Mouse (Mus musculus): Measurements from ENCODE around the gene Dlg3. TPM values are rescaled to one million over a fixed set of nuclear protein-coding genes. Genes with fewer than 3 reads are reported as not detected.

Dlg3 gene
- total RNA-seq (2012; rRNA removed), result 7.6 and 8.4 TPM in 2 replicates
- total RNA-seq (2014; rRNA removed), result 8.3 and 8.7 TPM in 2 replicates
- 12.1 and 13.8 TPM in 2 replicates for polyA plus RNA-seq (2012; ENCODE audit: insufficient read length, low read depth)

GRCm38 (mm10) chrX:100767181-100767884 is at the start of gene Dlg3:
TSS of gene Dlg3 (plus strand) at chrX:100767722.
- Histone ChIP-seq H3K4me3 (replicated peaks in 1 of 3; ENCODE audit: low read depth in 2 of 3, low read length in 2 of 3, poor library complexity in 1 of 3) (no peak within 1 kb of the TSS), H3K36me3 (replicated peaks in 1 of 2; ENCODE audit: control insufficient read depth in 1 of 2, insufficient read depth in 1 of 2, low read length in 1 of 2) (no peaks in the 10 kb centered on the region), H3K9me3 (replicated peaks; ENCODE audit: low read length) (no peaks in the 10 kb centered on the region), H3K27ac (ENCODE audit: insufficient read depth, low read depth) (no peak within 1 kb of the TSS), H3K4me2 (ENCODE audit: insufficient read depth, low read depth, poor library complexity, severe bottlenecking) (no peak within 1 kb of the TSS), H3K4me1 (ENCODE audit: control insufficient read depth in 1 of 2, insufficient read depth in 2 of 2) (no peaks in the 10 kb centered on the region), H3K79me2 (replicated peaks; ENCODE audit: control insufficient read depth, extremely low read depth, insufficient read depth, poor library complexity, severe bottlenecking) (no peaks in the 10 kb centered on the region), H3K27me3 (replicated peaks) (no peaks in the 10 kb centered on the region), H3K9ac (ENCODE audit: insufficient read depth, low read depth) (no peak within 1 kb of the TSS)
- no peak for DNase-seq (ENCODE audit: extremely low read depth)
- in situ Hi-C loops (cut with MboI; ENCODE audit: low pct_ligation_motif_present, low pct_unique_long_range_greater_than_20kb, low sequenced_read_pairs) (no loop called here), dilution Hi-C loops (cut with MboI; ENCODE audit: extremely low pct_ligation_motif_present, extremely low pct_unique_long_range_greater_than_20kb, low sequenced_read_pairs) (no loop called here)
- TF ChIP-seq UBTF (IDR thresholded peaks at IDR 0.05; ENCODE audit: low read depth, low read length), result no peak
- no peak for TF ChIP-seq RAD21 (IDR thresholded peaks at IDR 0.05; ENCODE audit: low read depth, low read length)
- no peak for TF ChIP-seq ZMIZ1 (IDR thresholded peaks at IDR 0.05; ENCODE audit: low read depth, low read length)
- TF ChIP-seq IRF4 (IDR thresholded peaks at IDR 0.05; ENCODE audit: low read depth, low read length), result no peak
- no peak for TF ChIP-seq MEF2A (IDR thresholded peaks at IDR 0.05; ENCODE audit: borderline replicate concordance, low read depth, low read length)
- TF ChIP-seq SIN3A (IDR thresholded peaks at IDR 0.05; ENCODE audit: low read length), result no peak
- no peak for TF ChIP-seq BHLHE40 (IDR thresholded peaks at IDR 0.05; ENCODE audit: low read depth, low read length)
- no peak for TF ChIP-seq HCFC1 (IDR thresholded peaks at IDR 0.05; ENCODE audit: low read depth, low read length)
- no peak for TF ChIP-seq CTCF (conservative IDR thresholded peaks at IDR 0.05 in 1 of 2, IDR thresholded peaks at IDR 0.05 in 1 of 2; ENCODE audit: low read depth in 2 of 2, low read length in 2 of 2)
- TF ChIP-seq ZNF384 (IDR thresholded peaks at IDR 0.05; ENCODE audit: low read depth, low read length), result no peak
- no peak for TF ChIP-seq RCOR1 (conservative IDR thresholded peaks at IDR 0.05; ENCODE audit: low read depth, low read length)

DNA sequence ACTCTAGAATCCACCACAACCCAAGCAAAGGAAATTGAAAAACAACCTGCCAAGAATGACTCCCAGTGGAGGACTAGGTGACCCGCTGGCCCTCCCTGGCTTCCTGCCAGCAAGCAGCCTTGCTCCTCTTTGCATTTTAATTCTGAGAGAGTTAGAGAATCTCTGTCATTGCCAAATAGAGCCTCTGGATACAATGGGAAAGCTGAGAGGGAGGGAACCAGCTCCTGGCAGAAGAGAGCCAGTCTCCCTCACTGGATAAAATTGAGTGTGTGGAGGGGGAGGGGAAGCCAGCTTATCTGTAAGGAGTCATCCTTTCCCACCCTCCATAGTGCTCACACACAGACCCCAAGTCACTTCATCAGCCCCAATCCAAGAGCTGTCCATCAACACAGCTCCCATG is 38.6 kb upstream of the Dlg3 start:
- no peak for DNase-seq (ENCODE audit: extremely low read depth)
- H3K27ac ChIP-seq (ENCODE audit: insufficient read depth, low read depth), result no peak overlapping the region
- H3K4me1 ChIP-seq (ENCODE audit: control insufficient read depth in 1 of 2, insufficient read depth in 2 of 2), result peaks cover 0 to 8% of the 10 kb centered on the region in 2 experiments; a peak in 1 of 4 replicates
- H3K4me3 ChIP-seq (replicated peaks in 1 of 3; ENCODE audit: low read depth in 2 of 3, low read length in 2 of 3, poor library complexity in 1 of 3), result no peak overlapping the region
- in situ Hi-C loops (cut with MboI; ENCODE audit: low pct_ligation_motif_present, low pct_unique_long_range_greater_than_20kb, low sequenced_read_pairs), result no loop called here
- no peaks in the 10 kb centered on the region for H3K9me3 ChIP-seq (replicated peaks; ENCODE audit: low read length)
- no peak for TF ChIP-seq PAX5 (IDR thresholded peaks at IDR 0.05; ENCODE audit: low read length)
- no peak for TF ChIP-seq ZKSCAN1 (IDR thresholded peaks at IDR 0.05; ENCODE audit: borderline replicate concordance, low read depth, low read length)
- no peak for TF ChIP-seq CHD1 (IDR thresholded peaks at IDR 0.05; ENCODE audit: low read depth, low read length)
- TF ChIP-seq ELF1 (IDR thresholded peaks at IDR 0.05; ENCODE audit: low read depth, low read length), result no peak
- TF ChIP-seq CHD2 (IDR thresholded peaks at IDR 0.05; ENCODE audit: low read length), result no peak
- TF ChIP-seq POLR2AphosphoS2 (IDR thresholded peaks at IDR 0.05; ENCODE audit: low read depth, low read length), result no peak
- no peak for TF ChIP-seq MAZ (IDR thresholded peaks at IDR 0.05; ENCODE audit: low read depth, low read length)
- TF ChIP-seq MEF2A (IDR thresholded peaks at IDR 0.05; ENCODE audit: borderline replicate concordance, low read depth, low read length), result no peak
- dilution Hi-C loops (cut with MboI; ENCODE audit: extremely low pct_ligation_motif_present, extremely low pct_unique_long_range_greater_than_20kb, low sequenced_read_pairs), result no loop called here
- H3K4me2 ChIP-seq (ENCODE audit: insufficient read depth, low read depth, poor library complexity, severe bottlenecking), result no peak overlapping the region
- peaks cover 18 to 34% of the 10 kb centered on the region in 2 experiments for H3K36me3 ChIP-seq (replicated peaks in 1 of 2; ENCODE audit: control insufficient read depth in 1 of 2, insufficient read depth in 1 of 2, low read length in 1 of 2)
- H3K79me2 ChIP-seq (replicated peaks; ENCODE audit: control insufficient read depth, extremely low read depth, insufficient read depth, poor library complexity, severe bottlenecking), result no peaks in the 10 kb centered on the region
- no peak overlapping the region for H3K9ac ChIP-seq (ENCODE audit: insufficient read depth, low read depth)
- no peaks in the 10 kb centered on the region for H3K27me3 ChIP-seq (replicated peaks)

Measured in CH12.LX (cell line).